Mouse (Mus musculus) kidney, adult 2 months (tissue): ENCODE results near the gene Hic1. TPM values are rescaled to one million over a fixed set of nuclear protein-coding genes. Genes with fewer than 3 reads are reported as not detected.

Experiments
- DNase-seq: peaks from one replicate; pipeline ENCODE4 v3.0.0; 2021
- H3K27ac ChIP-seq: fragments of 200-500 bp; 2 replicates; pipeline ENCODE4 v1.5.1; 2012; ENCODE audit warnings: low read depth, low read length, control low read depth, inconsistent platforms; ENCODE audit not compliant: insufficient read depth
- H3K27me3 ChIP-seq: fragments of 200-500 bp; replicated peaks from 2 replicates; pipeline ENCODE4 v1.6.1; 2012; ENCODE audit warnings: mild to moderate bottlenecking, moderate library complexity, low read length, inconsistent platforms; ENCODE audit not compliant: control insufficient read depth, insufficient read depth
- H3K36me3 ChIP-seq: fragments of 200-500 bp; 2 replicates; pipeline ENCODE4 v1.6.1; 2012; ENCODE audit warnings: mild to moderate bottlenecking, moderate library complexity, low read length, inconsistent platforms; ENCODE audit not compliant: control insufficient read depth, insufficient read depth
- H3K4me1 ChIP-seq: fragments of 200-500 bp; 2 replicates; pipeline ENCODE4 v1.6.1; 2011; ENCODE audit warnings: low read length; ENCODE audit not compliant: control insufficient read depth, insufficient read depth
- H3K4me3 ChIP-seq: fragments of 200-500 bp; 2 replicates; pipeline ENCODE4 v1.5.1; 2011; ENCODE audit warnings: mild to moderate bottlenecking, low read depth, low read length, control low read depth; ENCODE audit not compliant: insufficient read depth
- CTCF ChIP-seq: fragments of 200-500 bp; conservative IDR thresholded peaks from 2 replicates; pipeline ENCODE4 v1.5.1; 2011; ENCODE audit warnings: low read depth, mild to moderate bottlenecking, control low read depth, low read length, moderate library complexity, mixed read lengths; ENCODE audit not compliant: insufficient read depth, insufficient read length
- POLR2A ChIP-seq: fragments of 200-500 bp; IDR thresholded peaks from one replicate; pipeline ENCODE4 v1.6.1; 2011; ENCODE audit warnings: low read depth, low read length, control low read depth
- WGBS: fragments of 180-500 bp; shearing (Covaris S2); methylation state at CpG from one replicate; pipeline ENCODE4 v1.1.7; 2018; 5-methylcytosine and 5-hydroxymethylcytosine counted together
- polyA plus RNA-seq: library from polyadenylated mRNA; depleted of rRNA; stranded (reverse); fragments of >200 nt; gene quantifications from 2 replicates; pipeline ENCODE4 v1.2.3, GENCODE M21; 2012

The Hic1 gene
- polyA plus RNA-seq, 1 experiment: 8.6 TPM

GRCm38 (mm10) chr11:75198792-75199191, 29.5 kb upstream of the Hic1 start:
- no peak overlapping the region for H3K4me3 ChIP-seq
- TF ChIP-seq POLR2A: no peak
- TF ChIP-seq CTCF: no peak
- WGBS: 72% methylated on average over 4 of the region's 4 CpGs
- H3K36me3 ChIP-seq: no peaks in the 10 kb centered on the region
- H3K27ac ChIP-seq: no peak overlapping the region
- H3K27me3 ChIP-seq: no peaks in the 10 kb centered on the region
- DNase-seq: no peak
- no peaks in the 10 kb centered on the region for H3K4me1 ChIP-seq

- no peaks in the 10 kb centered on the region for H3K36me3 ChIP-seq
- H3K4me1 ChIP-seq: no peaks in the 10 kb centered on the region
- no peaks in the 10 kb centered on the region for H3K27me3 ChIP-seq
- no peak for DNase-seq
- no peak overlapping the region for H3K27ac ChIP-seq
- H3K4me3 ChIP-seq: no peak overlapping the region
- TF ChIP-seq POLR2A (no peak), CTCF (no peak)
- WGBS: 66% methylated on average over 7 of the region's 7 CpGs
These were observed 28.6 kb upstream of the Hic1 start for GRCm38 (mm10) chr11:75197956-75198355.

GRCm38 (mm10) chr11:75196131-75196530, 26.8 kb upstream of the Hic1 start:
- whole genome bisulfite sequencing: 89% methylated on average over 6 of the region's 6 CpGs
- Histone ChIP-seq H3K4me3 (no peak overlapping the region), H3K27me3 (no peaks in the 10 kb centered on the region), H3K36me3 (no peaks in the 10 kb centered on the region), H3K27ac (no peak overlapping the region), H3K4me1 (no peaks in the 10 kb centered on the region)
- no peak for TF ChIP-seq CTCF
- TF ChIP-seq POLR2A: no peak
- DNase-seq: no peak

- TF ChIP-seq POLR2A (no peak), CTCF (0 out of 2 replicates have a peak, but pooled peaks have one; percentile 20)
- H3K27ac ChIP-seq: no peak overlapping the region
- no peaks in the 10 kb centered on the region for H3K36me3 ChIP-seq
- DNase-seq: peak; percentile 67
- H3K27me3 ChIP-seq: no peaks in the 10 kb centered on the region
- peak overlapping the region; percentile 54 for H3K4me3 ChIP-seq
- WGBS: 2% methylated on average over 39 of the region's 39 CpGs
- peaks cover 5% of the 10 kb centered on the region; the same call in 1 of the 2 replicates for H3K4me1 ChIP-seq
These were observed 25.6 kb upstream of the Hic1 start for GRCm38 (mm10) chr11:75194850-75195461.

GRCm38 (mm10) chr11:75194121-75194849, 25.0 kb upstream of the Hic1 start:
- Histone ChIP-seq H3K27me3 (no peaks in the 10 kb centered on the region), H3K4me1 (peaks cover 5% of the 10 kb centered on the region; the same call in 1 of the 2 replicates), H3K36me3 (no peaks in the 10 kb centered on the region), H3K27ac (no peak overlapping the region), H3K4me3 (peak overlapping the region; percentile 54)
- WGBS: under 1% methylated on average over 52 of the region's 52 CpGs
- TF ChIP-seq CTCF: no peak
- TF ChIP-seq POLR2A: no peak
- DNase-seq: peak; percentile 59

GRCm38 (mm10) chr11:75193256-75194071, 24.1 kb upstream of the Hic1 start, which contains the start of gene Rtn4rl1:
TSS of gene Rtn4rl1 (plus strand) at chr11:75193783.
- peak within 1 kb of the TSS; percentile 54 for H3K4me3 ChIP-seq
- WGBS: 2% methylated on average over 81 of the region's 84 CpGs
- DNase-seq: peak; percentile 85
- TF ChIP-seq CTCF: no peak
- TF ChIP-seq POLR2A: no peak
- no peaks in the 10 kb centered on the region for H3K36me3 ChIP-seq
- H3K27ac ChIP-seq: peak within 1 kb of the TSS; percentile 44; the same call in 1 of the 2 replicates
- peaks cover 5% of the 10 kb centered on the region; the same call in 1 of the 2 replicates for H3K4me1 ChIP-seq
- no peaks in the 10 kb centered on the region for H3K27me3 ChIP-seq
